Mouse (Mus musculus): ENCODE results near the gene Atp2a2. TPM values are rescaled to one million over a fixed set of nuclear protein-coding genes. Genes with fewer than 3 reads are reported as not detected.

The Atp2a2 gene
- total RNA-seq, 1 experiment: 372 TPM

- in situ Hi-C loops (cut with MboI; ENCODE audit: low sequenced_read_pairs in 2 of 2, unreplicated experiment in 2 of 2): no loop called here
- Histone ChIP-seq H3K9me3 (ENCODE audit: control insufficient read depth, insufficient read depth, low read depth, low read length) (no peaks in the 10 kb centered on the region), H3K36me3 (ENCODE audit: control insufficient read depth, insufficient read depth, low read length, poor library complexity, severe bottlenecking) (no peaks in the 10 kb centered on the region), H3K4me3 (ENCODE audit: insufficient read depth in 1 of 2, low read depth in 1 of 2, low read length in 2 of 2, poor library complexity in 1 of 2, severe bottlenecking in 1 of 2) (no peak overlapping the region; a peak in 1 of 4 replicates), H3K9ac (ENCODE audit: insufficient read depth, low read depth, low read length, poor library complexity, severe bottlenecking) (no peak overlapping the region), H3K4me1 (ENCODE audit: control insufficient read depth in 2 of 2, insufficient read depth in 2 of 2, low read length in 2 of 2, poor library complexity in 1 of 2) (peaks cover 25 to 50% of the 10 kb centered on the region in 2 experiments), H3K27ac (ENCODE audit: insufficient read depth, low read depth, low read length, poor library complexity, severe bottlenecking) (no peak overlapping the region)
- TF ChIP-seq HCFC1 (IDR thresholded peaks at IDR 0.05; ENCODE audit: borderline replicate concordance, insufficient read depth, low read length) (no peak), ZNF384 (IDR thresholded peaks at IDR 0.05; ENCODE audit: low read depth, low read length) (no peak), ZC3H11A (IDR thresholded peaks at IDR 0.05; ENCODE audit: borderline replicate concordance, low read depth, low read length) (no peak)
- no peak for DNase-seq (ENCODE audit: low read depth, low spot score)
Measured at GRCm38 (mm10) chr5:122514127-122514521, 12.1 kb upstream of the Atp2a2 start.

GRCm38 (mm10) chr5:122513421-122514126 is 11.5 kb upstream of the Atp2a2 start:
- Histone ChIP-seq H3K9me3 (ENCODE audit: control insufficient read depth, insufficient read depth, low read depth, low read length) (no peaks in the 10 kb centered on the region), H3K27ac (ENCODE audit: insufficient read depth, low read depth, low read length, poor library complexity, severe bottlenecking) (no peak overlapping the region), H3K36me3 (ENCODE audit: control insufficient read depth, insufficient read depth, low read length, poor library complexity, severe bottlenecking) (no peaks in the 10 kb centered on the region), H3K4me3 (ENCODE audit: insufficient read depth in 1 of 2, low read depth in 1 of 2, low read length in 2 of 2, poor library complexity in 1 of 2, severe bottlenecking in 1 of 2) (peak overlapping the region in 1 of 2 experiments; percentile 18; a peak in 1 of 4 replicates), H3K9ac (ENCODE audit: insufficient read depth, low read depth, low read length, poor library complexity, severe bottlenecking) (no peak overlapping the region), H3K4me1 (ENCODE audit: control insufficient read depth in 2 of 2, insufficient read depth in 2 of 2, low read length in 2 of 2, poor library complexity in 1 of 2) (peaks cover 24 to 48% of the 10 kb centered on the region in 2 experiments)
- in situ Hi-C loops (cut with MboI; ENCODE audit: low sequenced_read_pairs in 2 of 2, unreplicated experiment in 2 of 2): no loop called here
- TF ChIP-seq CHD2 (IDR thresholded peaks at IDR 0.05; ENCODE audit: low read depth, low read length) (no peak), HCFC1 (IDR thresholded peaks at IDR 0.05; ENCODE audit: borderline replicate concordance, insufficient read depth, low read length) (no peak), ZNF384 (IDR thresholded peaks at IDR 0.05; ENCODE audit: low read depth, low read length) (no peak), ZC3H11A (IDR thresholded peaks at IDR 0.05; ENCODE audit: borderline replicate concordance, low read depth, low read length) (no peak), MAFK (IDR thresholded peaks at IDR 0.05; ENCODE audit: insufficient read depth, low read depth, low read length) (no peak)
- DNase-seq (ENCODE audit: low read depth, low spot score): no peak

- no peak for DNase-seq (ENCODE audit: low read depth, low spot score)
- in situ Hi-C loops (cut with MboI; ENCODE audit: low sequenced_read_pairs in 2 of 2, unreplicated experiment in 2 of 2): no loop called here
- TF ChIP-seq CHD2 (IDR thresholded peaks at IDR 0.05; ENCODE audit: low read depth, low read length): no peak
- no peak for TF ChIP-seq MAFK (IDR thresholded peaks at IDR 0.05; ENCODE audit: insufficient read depth, low read depth, low read length)
- TF ChIP-seq ZC3H11A (IDR thresholded peaks at IDR 0.05; ENCODE audit: borderline replicate concordance, low read depth, low read length): no peak
- TF ChIP-seq ZNF384 (IDR thresholded peaks at IDR 0.05; ENCODE audit: low read depth, low read length): no peak
- TF ChIP-seq HCFC1 (IDR thresholded peaks at IDR 0.05; ENCODE audit: borderline replicate concordance, insufficient read depth, low read length): no peak
- Histone ChIP-seq H3K4me1 (ENCODE audit: control insufficient read depth in 2 of 2, insufficient read depth in 2 of 2, low read length in 2 of 2, poor library complexity in 1 of 2) (peaks cover 13 to 37% of the 10 kb centered on the region in 2 experiments), H3K9me3 (ENCODE audit: control insufficient read depth, insufficient read depth, low read depth, low read length) (no peaks in the 10 kb centered on the region), H3K36me3 (ENCODE audit: control insufficient read depth, insufficient read depth, low read length, poor library complexity, severe bottlenecking) (no peaks in the 10 kb centered on the region), H3K4me3 (ENCODE audit: insufficient read depth in 1 of 2, low read depth in 1 of 2, low read length in 2 of 2, poor library complexity in 1 of 2, severe bottlenecking in 1 of 2) (no peak overlapping the region), H3K9ac (ENCODE audit: insufficient read depth, low read depth, low read length, poor library complexity, severe bottlenecking) (no peak overlapping the region), H3K27ac (ENCODE audit: insufficient read depth, low read depth, low read length, poor library complexity, severe bottlenecking) (no peak overlapping the region)
Measured at GRCm38 (mm10) chr5:122512011-122512410, 10.0 kb upstream of the Atp2a2 start.

GRCm38 (mm10) chr5:122511405-122511804 is 9.4 kb upstream of the Atp2a2 start:
- no peak overlapping the region; the same call in 1 of the 2 replicates for H3K9ac ChIP-seq (ENCODE audit: insufficient read depth, low read depth, low read length, poor library complexity, severe bottlenecking)
- in situ Hi-C loops (cut with MboI; ENCODE audit: low sequenced_read_pairs in 2 of 2, unreplicated experiment in 2 of 2): no loop called here
- no peak for TF ChIP-seq CHD2 (IDR thresholded peaks at IDR 0.05; ENCODE audit: low read depth, low read length)
- no peak for TF ChIP-seq ZC3H11A (IDR thresholded peaks at IDR 0.05; ENCODE audit: borderline replicate concordance, low read depth, low read length)
- TF ChIP-seq HCFC1 (IDR thresholded peaks at IDR 0.05; ENCODE audit: borderline replicate concordance, insufficient read depth, low read length): no peak
- TF ChIP-seq MAFK (IDR thresholded peaks at IDR 0.05; ENCODE audit: insufficient read depth, low read depth, low read length): no peak
- no peak for TF ChIP-seq ZNF384 (IDR thresholded peaks at IDR 0.05; ENCODE audit: low read depth, low read length)
- no peak for DNase-seq (ENCODE audit: low read depth, low spot score)
- H3K4me3 ChIP-seq (ENCODE audit: insufficient read depth in 1 of 2, low read depth in 1 of 2, low read length in 2 of 2, poor library complexity in 1 of 2, severe bottlenecking in 1 of 2): no peak overlapping the region
- H3K27ac ChIP-seq (ENCODE audit: insufficient read depth, low read depth, low read length, poor library complexity, severe bottlenecking): peak overlapping the region; percentile 9; the same call in 1 of the 2 replicates
- H3K9me3 ChIP-seq (ENCODE audit: control insufficient read depth, insufficient read depth, low read depth, low read length): no peaks in the 10 kb centered on the region
- peaks cover 12 to 32% of the 10 kb centered on the region in 2 experiments for H3K4me1 ChIP-seq (ENCODE audit: control insufficient read depth in 2 of 2, insufficient read depth in 2 of 2, low read length in 2 of 2, poor library complexity in 1 of 2)
- no peaks in the 10 kb centered on the region for H3K36me3 ChIP-seq (ENCODE audit: control insufficient read depth, insufficient read depth, low read length, poor library complexity, severe bottlenecking)

Measured in ES-E14 (cell line).